Mouse (Mus musculus): Measurements from ENCODE around the gene Marc2. TPM values are rescaled to one million over a fixed set of nuclear protein-coding genes. Genes with fewer than 3 reads are reported as not detected.

Gene Marc2
- polyA plus RNA-seq, 1 experiment from 2014 or later = 84.4 TPM

DNA sequence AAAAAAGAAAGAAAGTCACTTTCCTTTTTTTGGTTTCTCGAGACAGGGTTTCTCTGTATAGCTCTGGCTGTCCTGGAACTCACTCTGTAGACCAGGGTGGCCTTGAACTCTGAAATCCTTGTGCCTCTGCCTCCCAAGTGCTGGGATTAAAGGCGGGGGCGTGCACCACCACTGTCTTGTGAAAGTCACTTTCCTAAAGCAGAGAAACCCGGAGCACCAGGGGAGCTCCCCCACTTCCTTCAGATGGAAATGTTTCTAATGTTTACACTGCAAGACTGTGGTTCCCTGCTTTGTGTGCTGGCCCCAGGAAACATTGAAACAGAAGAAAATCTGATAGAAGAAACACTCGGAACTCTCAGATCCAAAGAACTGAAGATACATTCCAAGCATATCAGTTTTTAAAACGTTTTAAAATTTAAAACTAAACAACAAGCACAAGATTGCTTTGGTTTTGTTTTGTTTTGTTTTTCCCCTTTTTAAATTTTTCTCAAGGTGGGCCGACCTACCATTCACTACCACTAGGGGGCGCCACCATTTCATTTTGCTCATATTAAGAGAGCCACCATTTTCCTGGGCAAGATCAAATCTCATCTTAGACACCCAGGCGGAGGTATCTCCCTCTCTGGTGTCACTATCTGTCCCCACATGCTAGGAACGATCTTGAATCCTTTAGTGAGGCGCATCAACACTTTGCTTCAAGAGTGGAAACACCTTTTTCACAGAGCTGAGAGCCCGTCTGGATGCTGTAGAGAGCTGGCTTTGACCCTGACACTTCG lies 59.7 kb downstream of the Marc2 start:
- Histone ChIP-seq H3K4me3 (no peak overlapping the region), H3K36me3 (no peaks in the 10 kb centered on the region), H3K27me3 (ENCODE audit: low read depth, poor library complexity, severe bottlenecking) (no peaks in the 10 kb centered on the region), H3K4me1 (no peaks in the 10 kb centered on the region), H3K27ac (no peak overlapping the region), H3K9me3 (replicated peaks) (no peaks in the 10 kb centered on the region)
- no peak for DNase-seq (ENCODE audit: low spot score)
- 73% methylated on average over 13 of the region's 13 CpGs for WGBS

DNA sequence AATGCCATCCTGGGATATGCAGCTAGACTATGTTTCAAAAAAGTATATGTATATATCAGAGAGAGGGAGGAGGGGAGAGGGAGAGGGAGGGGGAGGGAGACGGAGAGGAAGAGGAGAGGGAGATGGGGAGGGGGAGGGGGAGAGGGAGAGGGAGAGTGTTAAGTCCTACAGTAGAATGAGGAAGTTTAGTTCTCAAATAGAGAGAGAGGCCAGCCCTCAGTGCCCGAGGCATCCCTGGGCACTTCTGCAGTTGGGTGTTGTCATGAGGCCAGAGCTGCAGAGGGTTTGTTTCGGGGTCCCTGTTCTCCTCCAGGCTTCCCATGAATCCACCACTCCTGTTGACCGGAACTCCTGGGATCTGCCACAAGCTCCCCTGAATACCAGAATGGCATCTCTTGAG lies 62.6 kb downstream of the Marc2 start:
- WGBS = 88% methylated on average over 4 of the region's 4 CpGs
- Histone ChIP-seq H3K27me3 (ENCODE audit: low read depth, poor library complexity, severe bottlenecking) (no peaks in the 10 kb centered on the region), H3K27ac (no peak overlapping the region), H3K36me3 (no peaks in the 10 kb centered on the region), H3K4me3 (no peak overlapping the region), H3K9me3 (replicated peaks) (no peaks in the 10 kb centered on the region), H3K4me1 (no peaks in the 10 kb centered on the region)
- no peak for DNase-seq (ENCODE audit: low spot score)

DNA sequence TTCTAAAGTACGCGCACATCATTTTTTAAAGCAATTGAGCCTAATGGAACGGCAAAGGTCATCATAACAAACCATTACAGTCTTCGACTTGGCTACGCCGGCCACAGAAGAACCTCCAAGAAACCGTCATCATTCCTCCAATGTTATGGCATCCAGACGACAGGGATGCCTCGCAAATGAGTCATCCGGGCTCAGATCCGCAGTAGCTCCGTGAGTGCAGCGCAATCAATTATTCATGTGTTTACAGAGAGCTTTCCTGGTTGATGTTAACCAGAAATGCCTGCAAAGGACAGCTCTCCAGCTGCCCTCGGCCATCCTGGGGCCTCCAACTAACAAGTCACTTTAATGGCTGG lies 64.1 kb downstream of the Marc2 start:
- DNase-seq (ENCODE audit: low spot score) = no peak

DNA sequence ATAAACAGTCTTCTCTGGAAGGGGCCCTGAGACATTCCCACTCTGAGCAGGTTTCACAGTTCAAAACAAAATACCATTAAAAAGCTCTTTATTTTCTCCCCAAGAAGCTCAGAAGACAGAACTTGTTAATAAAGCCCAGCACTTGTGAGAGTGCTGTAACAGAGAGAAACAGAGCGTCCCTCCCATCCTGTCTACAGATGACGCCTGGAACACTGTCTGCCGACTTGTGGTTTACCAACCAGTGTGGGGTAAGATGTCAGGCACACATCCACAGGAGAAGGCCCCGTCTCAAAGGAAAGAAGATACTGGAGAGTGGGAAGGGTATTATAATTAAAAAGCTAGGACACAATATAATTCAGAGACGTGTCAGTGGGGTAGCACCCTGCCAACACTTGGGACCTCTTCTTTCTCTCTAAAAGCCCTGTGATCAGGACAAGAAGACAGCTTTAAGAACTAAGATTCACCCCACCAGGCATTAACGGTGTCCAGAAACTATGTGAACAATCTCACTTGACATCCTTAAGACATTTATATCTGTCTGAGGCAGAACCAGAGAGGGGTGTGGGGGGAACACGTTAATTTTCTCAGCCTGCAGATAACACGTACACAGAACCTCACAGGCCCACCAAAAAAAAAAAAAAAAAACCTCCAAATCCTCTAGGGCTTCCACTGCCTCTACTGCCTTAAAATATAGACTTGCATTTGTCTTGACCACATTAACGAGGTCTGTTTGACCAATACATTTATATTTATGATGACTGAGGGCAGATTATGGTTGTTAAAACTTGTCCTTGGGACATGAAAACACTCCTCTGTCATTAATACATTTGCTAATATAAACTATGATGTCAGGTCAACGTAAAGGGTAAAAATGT lies 64.7 kb downstream of the Marc2 start:
- WGBS = 51% methylated on average over 10 of the region's 10 CpGs
- Histone ChIP-seq H3K27me3 (ENCODE audit: low read depth, poor library complexity, severe bottlenecking) (peaks cover 6% of the 10 kb centered on the region; the same call in 1 of the 2 replicates), H3K9me3 (replicated peaks) (no peaks in the 10 kb centered on the region), H3K4me1 (no peaks in the 10 kb centered on the region), H3K27ac (no peak overlapping the region), H3K4me3 (no peak overlapping the region), H3K36me3 (no peaks in the 10 kb centered on the region)
- no peak for DNase-seq (ENCODE audit: low spot score)

More for the DNA sequence above, 64.1 kb downstream of the Marc2 start:
- no peak overlapping the region for H3K4me3 ChIP-seq
- 28% methylated on average over 14 of the region's 14 CpGs for WGBS
- H3K36me3 ChIP-seq = no peaks in the 10 kb centered on the region
- no peak overlapping the region for H3K27ac ChIP-seq
- no peaks in the 10 kb centered on the region for H3K9me3 ChIP-seq (replicated peaks)
- no peaks in the 10 kb centered on the region for H3K4me1 ChIP-seq
- H3K27me3 ChIP-seq (ENCODE audit: low read depth, poor library complexity, severe bottlenecking) = peaks cover 4% of the 10 kb centered on the region; the same call in 1 of the 2 replicates

DNA sequence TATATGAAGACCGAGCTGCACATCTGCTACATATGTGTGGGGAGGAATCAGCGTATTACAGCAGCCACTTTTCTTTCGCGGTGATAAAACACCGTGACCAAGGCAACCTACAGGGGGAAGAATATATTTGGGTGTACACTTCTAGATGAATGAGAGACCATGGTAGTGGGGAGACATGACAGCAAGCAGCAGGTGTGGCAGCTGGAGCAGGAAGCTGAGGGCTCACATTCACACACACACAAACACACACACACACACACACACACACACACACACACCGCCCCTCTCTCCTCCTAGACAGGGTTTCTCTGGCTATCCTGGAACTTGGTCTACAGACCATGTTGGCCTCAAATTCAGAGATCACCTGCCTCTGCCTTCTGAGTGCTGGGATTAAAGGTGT lies 68.1 kb downstream of the Marc2 start:
- no peak for DNase-seq (ENCODE audit: low spot score)
- WGBS = 95% methylated on average over 6 of the region's 6 CpGs
- Histone ChIP-seq H3K27me3 (ENCODE audit: low read depth, poor library complexity, severe bottlenecking) (peaks cover 17% of the 10 kb centered on the region), H3K27ac (no peak overlapping the region), H3K9me3 (replicated peaks) (no peaks in the 10 kb centered on the region), H3K36me3 (no peaks in the 10 kb centered on the region), H3K4me1 (no peaks in the 10 kb centered on the region), H3K4me3 (no peak overlapping the region)

DNA sequence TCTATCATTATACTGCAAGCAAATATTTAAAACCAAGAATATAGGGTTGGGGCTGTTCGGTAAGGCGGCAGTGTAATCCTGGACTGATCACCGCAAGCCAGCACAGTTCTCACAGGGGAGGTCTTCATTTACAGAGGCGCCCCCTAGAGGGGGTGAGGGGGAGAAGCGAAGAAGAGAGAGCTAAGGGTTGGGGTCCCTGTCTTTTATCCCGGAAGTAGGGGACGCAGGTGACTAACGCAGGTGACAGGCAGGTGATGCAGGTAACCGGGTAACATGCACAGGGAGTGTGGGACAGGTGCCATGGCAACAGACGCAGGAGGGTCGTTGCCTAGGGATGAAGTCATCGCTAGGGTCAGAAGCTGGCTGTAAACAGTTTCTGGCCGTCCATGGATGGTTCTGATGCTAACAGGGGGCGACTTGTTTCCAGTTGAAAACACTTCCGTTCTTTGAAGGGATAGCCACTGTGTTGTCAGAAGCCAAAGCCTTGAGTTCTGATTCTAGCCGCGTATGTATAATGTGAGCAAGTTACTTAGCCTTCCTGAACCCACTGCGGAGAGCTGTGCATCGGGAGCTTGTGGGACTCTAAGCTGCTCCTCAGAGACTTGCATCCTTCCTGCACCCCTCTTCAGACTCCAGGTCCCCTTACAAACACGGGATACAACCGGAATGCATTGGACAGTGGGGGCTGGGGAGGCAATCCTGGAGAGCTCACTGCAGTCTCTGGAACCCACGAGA lies 69.0 kb downstream of the Marc2 start:
- H3K36me3 ChIP-seq = no peaks in the 10 kb centered on the region
- no peaks in the 10 kb centered on the region for H3K9me3 ChIP-seq (replicated peaks)
- peaks cover under 1% of the 10 kb centered on the region; the same call in 1 of the 2 replicates for H3K4me1 ChIP-seq
- peaks cover 18% of the 10 kb centered on the region for H3K27me3 ChIP-seq (ENCODE audit: low read depth, poor library complexity, severe bottlenecking)
- 33% methylated on average over 22 of the region's 22 CpGs for WGBS
- H3K4me3 ChIP-seq = no peak overlapping the region
- no peak overlapping the region for H3K27ac ChIP-seq
- DNase-seq (ENCODE audit: low spot score) = no peak

DNA sequence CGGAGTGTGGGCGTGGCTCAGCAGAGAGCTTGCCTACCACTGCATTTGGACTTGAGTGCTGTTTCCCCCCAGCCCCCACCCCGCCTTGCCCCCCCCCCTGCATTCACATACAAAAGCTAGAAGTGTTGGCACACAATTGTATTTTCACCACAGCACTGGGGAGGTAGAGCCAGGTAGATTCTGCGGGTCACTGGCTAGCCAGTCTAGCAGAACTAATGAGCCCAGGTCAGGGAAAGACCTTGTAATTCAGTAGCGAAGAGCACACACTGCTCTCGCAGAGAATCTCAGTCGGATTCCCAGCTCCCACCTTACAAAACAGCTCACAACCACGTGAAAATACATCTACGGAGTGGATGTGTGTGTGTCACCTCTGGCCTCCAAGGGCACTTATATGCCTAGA lies 71.0 kb downstream of the Marc2 start:
- WGBS = 60% methylated on average over 9 of the region's 9 CpGs
- no peak for DNase-seq (ENCODE audit: low spot score)
- Histone ChIP-seq H3K27ac (no peak overlapping the region), H3K36me3 (no peaks in the 10 kb centered on the region), H3K9me3 (replicated peaks) (no peaks in the 10 kb centered on the region), H3K27me3 (ENCODE audit: low read depth, poor library complexity, severe bottlenecking) (peaks cover 29% of the 10 kb centered on the region), H3K4me3 (no peak overlapping the region), H3K4me1 (peaks cover 11% of the 10 kb centered on the region)

DNA sequence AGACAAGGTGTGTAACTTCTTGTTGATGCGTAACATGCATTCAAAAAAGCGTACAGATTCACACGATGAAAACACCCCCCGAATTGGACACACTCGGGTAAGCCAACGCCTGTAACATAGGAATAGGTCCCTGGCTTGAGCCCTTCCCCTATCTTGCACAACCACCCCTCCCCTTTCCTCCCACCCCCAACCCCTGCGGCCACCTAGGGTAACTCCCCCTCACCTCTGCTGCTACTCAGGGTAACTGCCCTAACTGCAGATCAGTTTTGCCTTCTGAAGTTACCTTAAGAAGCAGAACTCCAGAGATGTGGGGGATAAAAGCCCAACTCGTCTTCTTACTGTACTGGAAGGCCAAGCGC lies 74.4 kb downstream of the Marc2 start:
- WGBS = 12% methylated on average over 9 of the region's 9 CpGs
- peak overlapping the region; percentile 21 for H3K4me3 ChIP-seq
- peaks cover 25% of the 10 kb centered on the region for H3K27me3 ChIP-seq (ENCODE audit: low read depth, poor library complexity, severe bottlenecking)
- H3K4me1 ChIP-seq = peaks cover 11% of the 10 kb centered on the region
- H3K27ac ChIP-seq = no peak overlapping the region
- peak; percentile 42 for DNase-seq (ENCODE audit: low spot score)
- H3K36me3 ChIP-seq = no peaks in the 10 kb centered on the region
- H3K9me3 ChIP-seq (replicated peaks) = no peaks in the 10 kb centered on the region

DNA sequence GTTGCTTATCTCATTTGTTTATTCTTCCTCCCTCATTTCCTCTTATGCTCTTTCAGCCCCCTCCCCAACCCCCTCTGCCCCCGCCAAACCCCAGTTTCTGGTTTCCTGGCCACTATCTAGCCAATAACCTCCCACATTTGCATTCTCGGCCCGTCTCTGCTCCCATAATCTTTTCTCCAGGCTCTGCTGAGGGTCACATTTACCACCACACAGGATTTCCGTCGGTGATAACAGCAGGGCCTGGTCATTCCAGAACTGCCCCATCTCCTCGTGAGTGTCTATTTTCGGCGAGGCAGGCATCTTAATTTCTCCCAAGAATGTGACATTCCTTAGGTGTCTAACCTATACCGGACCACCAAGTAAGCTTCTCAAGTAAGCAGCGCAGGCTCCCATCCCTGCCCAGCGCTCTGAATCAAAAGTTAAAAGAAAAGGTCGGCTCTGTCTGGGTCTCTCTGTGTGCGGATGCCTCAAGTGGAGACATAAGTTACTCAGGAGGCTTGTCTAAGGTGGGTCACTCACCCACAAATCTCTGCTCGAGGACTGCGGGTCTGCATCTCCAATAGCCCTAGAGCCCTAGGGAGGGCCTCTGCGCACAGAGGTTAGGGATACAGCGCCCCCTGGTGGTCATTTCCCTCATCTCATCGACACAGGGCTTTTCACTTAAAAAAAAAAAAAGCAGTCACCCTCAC lies 74.9 kb downstream of the Marc2 start:
- peak; percentile 92 for DNase-seq (ENCODE audit: low spot score)
- H3K4me1 ChIP-seq = peaks cover 11% of the 10 kb centered on the region
- no peaks in the 10 kb centered on the region for H3K9me3 ChIP-seq (replicated peaks)
- peaks cover 21% of the 10 kb centered on the region for H3K27me3 ChIP-seq (ENCODE audit: low read depth, poor library complexity, severe bottlenecking)
- peak overlapping the region; percentile 22; the same call in 1 of the 2 replicates for H3K4me3 ChIP-seq
- H3K36me3 ChIP-seq = no peaks in the 10 kb centered on the region
- no peak overlapping the region for H3K27ac ChIP-seq
- 23% methylated on average over 18 of the region's 18 CpGs for WGBS

DNA sequence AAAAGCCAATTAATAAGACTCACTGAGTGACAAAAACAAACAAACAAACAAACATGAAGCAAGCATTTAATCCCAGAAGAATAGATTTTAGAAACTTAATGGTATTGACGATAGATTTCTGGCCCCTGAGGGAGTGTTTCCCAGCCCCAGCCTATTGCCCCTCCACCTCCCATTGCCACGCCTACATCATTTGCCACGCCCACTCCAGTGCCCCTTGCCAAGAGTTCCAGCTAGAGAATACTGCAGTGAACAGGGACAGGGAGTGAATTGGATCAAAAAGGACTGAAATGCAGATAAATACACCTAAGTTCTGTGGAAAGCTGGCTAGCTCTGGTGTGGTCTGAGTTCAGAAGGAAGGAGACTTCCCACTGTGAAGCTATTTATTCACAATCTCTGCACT lies 82.4 kb downstream of the Marc2 start:
- no peak overlapping the region for H3K27ac ChIP-seq
- no peak overlapping the region for H3K4me3 ChIP-seq
- no peaks in the 10 kb centered on the region for H3K4me1 ChIP-seq
- no peaks in the 10 kb centered on the region for H3K36me3 ChIP-seq
- 48% methylated on average over 3 of the region's 3 CpGs for WGBS
- no peaks in the 10 kb centered on the region for H3K27me3 ChIP-seq (ENCODE audit: low read depth, poor library complexity, severe bottlenecking)
- no peak for DNase-seq (ENCODE audit: low spot score)
- no peaks in the 10 kb centered on the region for H3K9me3 ChIP-seq (replicated peaks)

Data from limb, embryonic 10.5 days (tissue).